Mouse (Mus musculus): Measurements from ENCODE around the gene Zfp287.

GRCm38 (mm10) chr11:62728276-62728675 lies 3.4 kb downstream of the Zfp287 start:
- TF ChIP-seq CTCF (IDR thresholded peaks at IDR 0.05; ENCODE audit: low read depth) (no peak), EP300 (IDR thresholded peaks at IDR 0.05; ENCODE audit: low read depth) (no peak)

Measured in heart, postnatal 0 days (tissue).